Mouse (Mus musculus): Measurements from ENCODE around the gene Gm28079.
"Not testable (repeated sequence)": the region's sequence is repeated elsewhere in the genome, so short reads cannot be mapped to it uniquely, and the experiment has no call there.

Gene Gm28079

DNA sequence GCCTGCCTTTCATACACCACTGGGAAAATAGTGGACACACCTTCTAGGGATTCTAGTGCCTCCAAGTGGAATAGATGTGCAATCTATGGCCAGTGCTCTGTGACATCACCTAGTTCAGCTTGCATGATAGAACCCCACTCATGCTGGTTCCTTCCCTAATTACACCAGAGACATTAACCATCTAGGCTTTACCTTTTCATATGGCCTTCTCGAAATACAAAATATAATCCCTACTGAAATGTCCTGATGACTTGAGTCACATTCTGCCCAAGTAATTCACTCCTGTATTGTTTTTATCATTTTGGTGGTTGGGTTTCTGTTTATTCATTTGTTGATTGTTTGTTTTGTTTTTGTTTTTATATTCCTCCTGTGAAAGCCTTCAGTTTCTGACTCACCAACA lies at the start of gene Gm28079:
Gm28079 (minus strand) TSS at position 101 of the 400 bp plus-strand sequence.
- in situ Hi-C loops (cut with MboI; ENCODE audit: unreplicated experiment in 2 of 2), result not testable (repeated sequence)

Data from v-Abl transformed pro-B cells (cell line).